Comparison of ENCODE assay signal across 19 mouse cellular contexts in genomic region chrX:11158416-11158815, GRCm38 (mm10).
A peak's percentile ranks its signal among the peaks of the same experiment; 100 is the strongest.
DNase-seq lines count a peak whose midpoint lies in the region; ATAC-seq and TF ChIP-seq lines count a peak whose summit lies in the region.
"Had no signal": no experiment of that assay in that cellular context is flagged by ENCODE, and none has a peak within 500 bp of the region (broad histone marks: within the 10 kb centered on the region; RNA-seq: fewer than 3 reads in every experiment).

No protein-coding gene starts in this region.

- H3K4me2 ChIP-seq in hindbrain, postnatal 0 days (ENCODE audit: low read depth, low read length) = no peak overlapping the region
- H3K4me2 ChIP-seq in hindbrain, embryonic 14.5 days (replicated peaks) = no peak overlapping the region
- H3K4me2 ChIP-seq in midbrain, postnatal 0 days (ENCODE audit: low read depth, low read length, poor library complexity, severe bottlenecking) = no peak overlapping the region
- H3K4me2 ChIP-seq: liver, embryonic 12.5 days; lung, embryonic 14.5 days; neural tube, embryonic 12.5 days had no signal

- WGBS in hindbrain, postnatal 0 days = 49% methylated on average over 2 of the region's 2 CpGs
- 62% methylated on average over 2 of the region's 2 CpGs for WGBS in hindbrain, embryonic 14.5 days
- WGBS in midbrain, postnatal 0 days = 65% methylated on average over 2 of the region's 2 CpGs
- 73% methylated on average over 2 of the region's 2 CpGs for WGBS in midbrain, embryonic 10.5 days

- H3K27me3 ChIP-seq in hindbrain, postnatal 0 days (ENCODE audit: insufficient read depth, low read length) = no peaks in the 10 kb centered on the region
- H3K27me3 ChIP-seq in hindbrain, embryonic 14.5 days (ENCODE audit: control insufficient read depth, insufficient read depth, low read length) = no peaks in the 10 kb centered on the region
- no peaks in the 10 kb centered on the region for H3K27me3 ChIP-seq in midbrain, postnatal 0 days (ENCODE audit: insufficient read depth, low read length)
- H3K27me3 ChIP-seq in midbrain, embryonic 10.5 days (ENCODE audit: low read depth, poor library complexity, severe bottlenecking) = peaks cover 44% of the 10 kb centered on the region
- H3K27me3 ChIP-seq: liver, embryonic 12.5 days; neural tube, embryonic 12.5 days had no signal

- H3K9ac ChIP-seq in hindbrain, postnatal 0 days (replicated peaks; ENCODE audit: low read length) = no peak overlapping the region
- no peak overlapping the region for H3K9ac ChIP-seq in hindbrain, embryonic 14.5 days
- no peak overlapping the region for H3K9ac ChIP-seq in midbrain, postnatal 0 days (replicated peaks; ENCODE audit: low read length, poor library complexity, severe bottlenecking)
- H3K9ac ChIP-seq: liver, embryonic 12.5 days; lung, embryonic 14.5 days; neural tube, embryonic 12.5 days had no signal

- H3K27ac ChIP-seq in hindbrain, postnatal 0 days = peak overlapping the region; percentile 64; the same call in 1 of the 2 replicates
- H3K27ac ChIP-seq in hindbrain, embryonic 14.5 days = no peak overlapping the region
- H3K27ac ChIP-seq in midbrain, postnatal 0 days (ENCODE audit: low read depth, low read length) = no peak overlapping the region
- H3K27ac ChIP-seq in midbrain, embryonic 10.5 days (replicated peaks) = no peak overlapping the region
- H3K27ac ChIP-seq: forebrain, embryonic 10.5 days; heart, adult 2 months; liver, embryonic 12.5 days; macrophage; neural tube, embryonic 12.5 days had no signal

- ATAC-seq in hindbrain, postnatal 0 days = peak; percentile 83
- ATAC-seq in hindbrain, embryonic 14.5 days (ENCODE audit: low FRiP score) = no peak
- ATAC-seq in midbrain, postnatal 0 days (ENCODE audit: low FRiP score) = peak; percentile 34; the same call in 1 of the 2 replicates
- ATAC-seq: intestine, embryonic 16.5 days; liver, embryonic 12.5 days; midbrain, embryonic 16.5 days had no signal

- no peaks in the 10 kb centered on the region for H3K9me3 ChIP-seq in hindbrain, postnatal 0 days (ENCODE audit: low read length)
- H3K9me3 ChIP-seq in hindbrain, embryonic 14.5 days (ENCODE audit: control insufficient read depth, low read length) = no peaks in the 10 kb centered on the region
- no peaks in the 10 kb centered on the region for H3K9me3 ChIP-seq in midbrain, postnatal 0 days (ENCODE audit: low read length)
- H3K9me3 ChIP-seq in midbrain, embryonic 10.5 days (replicated peaks) = no peaks in the 10 kb centered on the region
- H3K9me3 ChIP-seq: forebrain, embryonic 10.5 days; liver, embryonic 12.5 days; neural tube, embryonic 12.5 days had no signal

- TF ChIP-seq CTCF in hindbrain, postnatal 0 days (IDR thresholded peaks at IDR 0.05; ENCODE audit: low read depth) = no peak
- no peak for TF ChIP-seq CTCF in midbrain, postnatal 0 days (IDR thresholded peaks at IDR 0.05)

- intact Hi-C loops in heart, postnatal 14 days (cut with DNase I) = no loop called here

- DNase-seq in cerebellum, adult 11-12 months = peak; percentile 10
- no peak for DNase-seq in cerebellum, adult 18-20 months
- DNase-seq in hindbrain, postnatal 0 days (ENCODE audit: low spot score) = peak; percentile 53
- DNase-seq in hindbrain, embryonic 14.5 days (ENCODE audit: low spot score) = no peak
- peak; percentile 60 for DNase-seq in midbrain, postnatal 0 days (ENCODE audit: low spot score)
- no peak for DNase-seq in midbrain, embryonic 10.5 days (ENCODE audit: low spot score)
- peak; percentile 7 to 17 for DNase-seq in frontal cortex, adult 2 months (ENCODE audit: extremely low spot score in 1 of 2, low spot score in 1 of 2)
- DNase-seq in heart, postnatal 14 days = no peak
- DNase-seq: gastrocnemius, postnatal 10 days; lung, embryonic 14.5 days; thymus, adult 2 months had no signal

- no peaks in the 10 kb centered on the region for H3K36me3 ChIP-seq in hindbrain, postnatal 0 days (ENCODE audit: insufficient read depth, low read length)
- no peaks in the 10 kb centered on the region for H3K36me3 ChIP-seq in hindbrain, embryonic 14.5 days (replicated peaks; ENCODE audit: control insufficient read depth, insufficient read depth)
- H3K36me3 ChIP-seq in midbrain, postnatal 0 days (ENCODE audit: insufficient read depth, low read length) = no peaks in the 10 kb centered on the region
- H3K36me3 ChIP-seq in midbrain, embryonic 10.5 days = no peaks in the 10 kb centered on the region
- H3K36me3 ChIP-seq: forebrain, embryonic 10.5 days; liver, embryonic 12.5 days; neural tube, embryonic 12.5 days had no signal

- H3K4me1 ChIP-seq in hindbrain, postnatal 0 days (ENCODE audit: insufficient read depth, low read length) = no peaks in the 10 kb centered on the region
- no peaks in the 10 kb centered on the region for H3K4me1 ChIP-seq in hindbrain, embryonic 14.5 days (replicated peaks; ENCODE audit: control insufficient read depth, insufficient read depth, low read length)
- no peaks in the 10 kb centered on the region for H3K4me1 ChIP-seq in midbrain, postnatal 0 days (ENCODE audit: insufficient read depth, low read length)
- H3K4me1 ChIP-seq in midbrain, embryonic 10.5 days = no peaks in the 10 kb centered on the region
- H3K4me1 ChIP-seq: forebrain, embryonic 10.5 days; liver, embryonic 12.5 days; neural tube, embryonic 12.5 days had no signal

- no peak overlapping the region for H3K4me3 ChIP-seq in hindbrain, postnatal 0 days (ENCODE audit: low read length)
- no peak overlapping the region for H3K4me3 ChIP-seq in hindbrain, embryonic 14.5 days (replicated peaks; ENCODE audit: low read length)
- H3K4me3 ChIP-seq in midbrain, postnatal 0 days (ENCODE audit: low read depth, low read length) = no peak overlapping the region
- H3K4me3 ChIP-seq in midbrain, embryonic 10.5 days = no peak overlapping the region
- H3K4me3 ChIP-seq: forebrain, embryonic 10.5 days; heart, adult 2 months; layer of hippocampus, adult 2 months; liver, embryonic 12.5 days; neural tube, embryonic 12.5 days had no signal

Comparison
In these comparisons a context has a peak if more than half of its experiments do, and no peak if none do; other contexts are left out.
1. DNase-seq: peak in cerebellum, adult 11-12 months (single experiment), hindbrain, postnatal 0 days (single experiment), midbrain, postnatal 0 days (single experiment) and frontal cortex, adult 2 months (2 of 2); none in cerebellum, adult 18-20 months (0 of 2), hindbrain, embryonic 14.5 days (single experiment), midbrain, embryonic 10.5 days (single experiment) and heart, postnatal 14 days (0 of 2).